Mouse (Mus musculus): ENCODE results near the gene Adgrg3. TPM values are rescaled to one million over a fixed set of nuclear protein-coding genes. Genes with fewer than 3 reads are reported as not detected.

The Adgrg3 gene
- total and polyA plus RNA-seq, 3 experiments, result not detected

DNA sequence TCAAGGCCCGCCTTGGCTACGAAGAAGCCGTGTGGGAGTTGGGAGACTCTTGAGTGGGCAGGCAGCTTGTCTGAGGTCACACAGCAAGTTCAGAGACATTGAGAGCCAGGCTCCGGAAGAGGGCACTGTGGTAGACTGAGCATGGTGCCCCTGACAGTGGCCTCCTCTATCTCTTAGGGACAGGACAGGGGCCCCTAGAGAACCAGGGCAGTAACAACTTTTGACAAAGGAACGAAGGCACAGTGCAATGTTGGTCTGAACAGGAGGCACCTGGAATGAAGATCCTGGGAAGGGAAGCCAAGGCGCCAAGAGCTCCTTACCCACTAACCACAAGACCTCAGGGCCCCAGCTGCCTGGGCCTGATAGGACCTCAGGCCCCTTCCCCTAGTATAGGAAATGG is 32.5 kb upstream of the Adgrg3 start:
- no peaks in the 10 kb centered on the region for H3K9me3 ChIP-seq (replicated peaks; ENCODE audit: low read length)
- no peaks in the 10 kb centered on the region for H3K79me2 ChIP-seq (replicated peaks; ENCODE audit: control insufficient read depth, extremely low read depth, insufficient read depth, poor library complexity, severe bottlenecking)
- H3K4me1 ChIP-seq (ENCODE audit: control insufficient read depth in 1 of 2, insufficient read depth in 2 of 2), result peaks cover 7 to 56% of the 10 kb centered on the region in 2 experiments
- H3K27ac ChIP-seq (ENCODE audit: insufficient read depth, low read depth), result no peak overlapping the region
- no peak overlapping the region for H3K4me2 ChIP-seq (ENCODE audit: insufficient read depth, low read depth, poor library complexity, severe bottlenecking)
- no peak overlapping the region for H3K4me3 ChIP-seq (replicated peaks in 1 of 3; ENCODE audit: low read depth in 2 of 3, low read length in 2 of 3, poor library complexity in 1 of 3)
- no peak overlapping the region for H3K9ac ChIP-seq (ENCODE audit: insufficient read depth, low read depth)
- dilution Hi-C loops (cut with MboI; ENCODE audit: extremely low pct_ligation_motif_present, extremely low pct_unique_long_range_greater_than_20kb, low sequenced_read_pairs), result no loop called here
- no peak for DNase-seq (ENCODE audit: extremely low read depth)
- in situ Hi-C loops (cut with MboI; ENCODE audit: low pct_ligation_motif_present, low pct_unique_long_range_greater_than_20kb, low sequenced_read_pairs), result no loop called here
- H3K36me3 ChIP-seq (replicated peaks in 1 of 2; ENCODE audit: control insufficient read depth in 1 of 2, insufficient read depth in 1 of 2, low read length in 1 of 2), result no peaks in the 10 kb centered on the region
- peaks cover 28% of the 10 kb centered on the region for H3K27me3 ChIP-seq (replicated peaks)
- no peak for TF ChIP-seq E2F4 (IDR thresholded peaks at IDR 0.05; ENCODE audit: insufficient replicate concordance, low read depth, low read length)
- no peak for TF ChIP-seq UBTF (IDR thresholded peaks at IDR 0.05; ENCODE audit: low read depth, low read length)
- TF ChIP-seq POLR2AphosphoS2 (IDR thresholded peaks at IDR 0.05; ENCODE audit: low read depth, low read length), result no peak
- no peak for TF ChIP-seq TBP (conservative IDR thresholded peaks at IDR 0.05; ENCODE audit: low read depth, low read length)
- no peak for TF ChIP-seq USF1 (IDR thresholded peaks at IDR 0.05; ENCODE audit: low read depth, low read length)
- TF ChIP-seq MYC (IDR thresholded peaks at IDR 0.05; ENCODE audit: low read depth, low read length), result no peak

DNA sequence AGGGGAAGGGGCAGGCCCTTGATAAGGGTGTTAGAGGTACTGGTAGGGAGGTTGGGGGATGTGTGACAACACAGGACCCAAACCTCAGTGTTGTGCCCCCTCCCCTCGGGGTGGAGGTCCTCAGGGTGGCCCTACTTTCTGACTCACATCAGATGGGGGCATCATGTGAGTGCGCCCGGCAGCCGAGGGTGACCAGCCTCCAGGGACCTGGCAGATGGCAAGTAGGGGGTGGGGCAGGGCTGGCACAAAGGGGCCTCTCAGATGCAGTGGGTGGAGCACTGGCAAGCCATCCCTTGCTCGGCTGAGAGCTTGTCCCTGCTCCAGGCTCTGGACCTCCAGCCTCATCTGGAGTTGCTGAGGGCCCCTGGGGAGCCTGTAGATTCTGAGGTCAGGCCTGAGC is 30.8 kb upstream of the Adgrg3 start:
- Histone ChIP-seq H3K27me3 (replicated peaks) (peaks cover 36% of the 10 kb centered on the region), H3K27ac (ENCODE audit: insufficient read depth, low read depth) (no peak overlapping the region), H3K4me1 (ENCODE audit: control insufficient read depth in 1 of 2, insufficient read depth in 2 of 2) (peaks cover 7 to 60% of the 10 kb centered on the region in 2 experiments), H3K9me3 (replicated peaks; ENCODE audit: low read length) (no peaks in the 10 kb centered on the region), H3K79me2 (replicated peaks; ENCODE audit: control insufficient read depth, extremely low read depth, insufficient read depth, poor library complexity, severe bottlenecking) (no peaks in the 10 kb centered on the region), H3K36me3 (replicated peaks in 1 of 2; ENCODE audit: control insufficient read depth in 1 of 2, insufficient read depth in 1 of 2, low read length in 1 of 2) (no peaks in the 10 kb centered on the region), H3K4me2 (ENCODE audit: insufficient read depth, low read depth, poor library complexity, severe bottlenecking) (no peak overlapping the region), H3K9ac (ENCODE audit: insufficient read depth, low read depth) (no peak overlapping the region), H3K4me3 (replicated peaks in 1 of 3; ENCODE audit: low read depth in 2 of 3, low read length in 2 of 3, poor library complexity in 1 of 3) (no peak overlapping the region)
- TF ChIP-seq JUND (conservative IDR thresholded peaks at IDR 0.05; ENCODE audit: low read depth, low read length) (no peak), NELFE (IDR thresholded peaks at IDR 0.05; ENCODE audit: low read depth, low read length) (no peak), MYC (IDR thresholded peaks at IDR 0.05; ENCODE audit: low read depth, low read length) (no peak), MXI1 (IDR thresholded peaks at IDR 0.05; ENCODE audit: low read depth, low read length) (no peak), SIN3A (IDR thresholded peaks at IDR 0.05; ENCODE audit: low read length) (no peak), KAT2A (IDR thresholded peaks at IDR 0.05; ENCODE audit: insufficient replicate concordance, low read length) (no peak), GABPA (IDR thresholded peaks at IDR 0.05; ENCODE audit: insufficient replicate concordance, low read depth, low read length) (no peak), MAFK (IDR thresholded peaks at IDR 0.05; ENCODE audit: insufficient replicate concordance, low read length) (no peak), PAX5 (IDR thresholded peaks at IDR 0.05; ENCODE audit: low read length) (no peak), MAX (IDR thresholded peaks at IDR 0.05; ENCODE audit: low read length) (no peak)
- dilution Hi-C loops (cut with MboI; ENCODE audit: extremely low pct_ligation_motif_present, extremely low pct_unique_long_range_greater_than_20kb, low sequenced_read_pairs) (no loop called here), in situ Hi-C loops (cut with MboI; ENCODE audit: low pct_ligation_motif_present, low pct_unique_long_range_greater_than_20kb, low sequenced_read_pairs) (no loop called here)
- no peak for DNase-seq (ENCODE audit: extremely low read depth)

DNA sequence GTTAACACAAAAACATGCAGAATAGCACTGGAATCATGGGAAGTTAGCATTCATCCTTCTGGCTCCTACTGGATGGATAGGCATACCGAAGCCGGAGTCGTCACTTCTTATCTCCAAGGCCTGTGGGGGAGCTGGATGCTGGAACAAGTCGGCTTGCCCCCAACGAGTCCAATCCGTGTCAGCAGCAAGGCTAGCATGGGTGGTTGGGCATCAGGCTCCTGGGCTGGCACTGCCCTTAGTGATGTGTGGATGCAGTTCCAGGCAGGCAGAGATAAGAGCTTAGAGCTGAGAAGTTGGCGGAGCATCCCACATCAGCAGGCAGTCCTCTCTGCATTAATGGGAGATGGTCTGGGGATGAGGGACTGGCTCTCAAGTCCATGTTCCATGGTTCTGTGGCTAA is 29.9 kb upstream of the Adgrg3 start:
- no peak for TF ChIP-seq ZC3H11A (IDR thresholded peaks at IDR 0.05; ENCODE audit: low read depth, low read length)
- no peak for TF ChIP-seq POLR2AphosphoS2 (IDR thresholded peaks at IDR 0.05; ENCODE audit: low read depth, low read length)
- TF ChIP-seq MEF2A (IDR thresholded peaks at IDR 0.05; ENCODE audit: borderline replicate concordance, low read depth, low read length), result no peak
- no peak for TF ChIP-seq USF2 (conservative IDR thresholded peaks at IDR 0.05; ENCODE audit: low read depth, low read length)
- TF ChIP-seq SMC3 (IDR thresholded peaks at IDR 0.05; ENCODE audit: low read depth, low read length), result no peak
- Histone ChIP-seq H3K27me3 (replicated peaks) (peaks cover 38% of the 10 kb centered on the region), H3K27ac (ENCODE audit: insufficient read depth, low read depth) (no peak overlapping the region), H3K4me1 (ENCODE audit: control insufficient read depth in 1 of 2, insufficient read depth in 2 of 2) (peaks cover 7 to 60% of the 10 kb centered on the region in 2 experiments), H3K4me3 (replicated peaks in 1 of 3; ENCODE audit: low read depth in 2 of 3, low read length in 2 of 3, poor library complexity in 1 of 3) (no peak overlapping the region), H3K79me2 (replicated peaks; ENCODE audit: control insufficient read depth, extremely low read depth, insufficient read depth, poor library complexity, severe bottlenecking) (no peaks in the 10 kb centered on the region), H3K36me3 (replicated peaks in 1 of 2; ENCODE audit: control insufficient read depth in 1 of 2, insufficient read depth in 1 of 2, low read length in 1 of 2) (no peaks in the 10 kb centered on the region), H3K9me3 (replicated peaks; ENCODE audit: low read length) (no peaks in the 10 kb centered on the region), H3K9ac (ENCODE audit: insufficient read depth, low read depth) (no peak overlapping the region), H3K4me2 (ENCODE audit: insufficient read depth, low read depth, poor library complexity, severe bottlenecking) (no peak overlapping the region)
- dilution Hi-C loops (cut with MboI; ENCODE audit: extremely low pct_ligation_motif_present, extremely low pct_unique_long_range_greater_than_20kb, low sequenced_read_pairs), result no loop called here
- in situ Hi-C loops (cut with MboI; ENCODE audit: low pct_ligation_motif_present, low pct_unique_long_range_greater_than_20kb, low sequenced_read_pairs), result no loop called here
- no peak for DNase-seq (ENCODE audit: extremely low read depth)
